Mouse (Mus musculus): ENCODE data around the gene Lyl1. TPM values are rescaled to one million over a fixed set of nuclear protein-coding genes. Genes with fewer than 3 reads are reported as not detected.

Lyl1 gene
- total and polyA plus RNA-seq, 2 experiments from 2014 or later, result 2.0 to 4.6 TPM

DNA sequence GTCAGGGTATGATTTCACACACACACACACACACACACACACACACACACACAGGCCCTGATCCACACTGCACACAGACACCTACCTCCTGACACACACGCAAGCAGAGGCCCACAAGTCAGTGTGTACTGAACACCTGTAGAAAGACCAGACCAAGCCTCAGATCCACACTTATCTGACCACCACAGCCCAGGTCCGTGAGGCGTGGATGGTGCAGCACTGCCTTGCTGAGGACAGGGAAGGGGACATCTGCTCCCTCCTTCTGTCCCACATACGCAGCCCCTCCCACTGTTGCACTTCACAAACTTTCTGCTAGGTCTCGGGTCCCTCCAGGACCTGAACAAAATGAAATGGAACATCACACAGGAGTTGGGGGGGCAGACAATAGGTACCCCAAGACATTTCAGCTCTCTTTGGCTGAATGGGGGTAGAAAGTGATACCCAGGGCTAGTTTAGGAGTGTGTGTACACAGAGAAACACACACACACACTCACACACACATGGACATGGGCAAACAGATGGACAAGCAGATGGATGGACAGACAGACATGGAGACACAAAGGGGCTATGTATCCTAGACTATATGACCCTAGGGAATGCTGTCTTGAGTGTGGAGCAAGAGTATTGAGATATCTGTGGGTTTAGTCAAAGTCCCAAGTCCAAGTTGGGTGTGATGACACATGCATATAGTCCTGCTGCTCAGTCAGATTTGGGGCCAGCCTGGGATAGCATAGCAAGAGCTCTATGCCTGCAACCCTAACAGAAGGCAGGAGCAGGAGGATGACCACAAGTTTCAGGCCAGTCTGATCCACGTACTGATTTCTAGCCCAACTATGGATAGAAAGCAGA, 51.7 kb downstream of the Lyl1 start:
- TF ChIP-seq CTCF (IDR thresholded peaks at IDR 0.05), result no peak
- ATAC-seq (ENCODE audit: low FRiP score), result no peak
- Histone ChIP-seq H3K9ac (replicated peaks; ENCODE audit: low read length, poor library complexity, severe bottlenecking) (no peak overlapping the region), H3K4me1 (ENCODE audit: insufficient read depth, low read length) (no peaks in the 10 kb centered on the region), H3K4me2 (ENCODE audit: low read depth, low read length, poor library complexity, severe bottlenecking) (no peak overlapping the region), H3K9me3 (ENCODE audit: low read length) (no peaks in the 10 kb centered on the region), H3K27me3 (ENCODE audit: insufficient read depth, low read length) (peaks cover 6% of the 10 kb centered on the region; the same call in 1 of the 2 replicates), H3K36me3 (ENCODE audit: insufficient read depth, low read length) (no peaks in the 10 kb centered on the region), H3K4me3 (ENCODE audit: low read depth, low read length) (no peak overlapping the region), H3K27ac (ENCODE audit: low read depth, low read length) (no peak overlapping the region)
- WGBS, result 83% methylated on average over 6 of the region's 6 CpGs
- no peak for DNase-seq (ENCODE audit: low spot score)

Other genes starting within 250 kb of the Lyl1 start
- gene Ier2, start 38.6 kb upstream of the Lyl1 start, total RNA-seq (2014; rRNA removed), result 3.9 and 4.3 TPM in 2 replicates
- gene Ier2, start 38.6 kb upstream of the Lyl1 start, polyA plus RNA-seq (2015; fragmentation: Nextera tagmentation; extraction: Ambion mirVana), result 12.8 and 14.7 TPM in 2 replicates
- 88.5 and 99.5 TPM in 2 replicates for gene Trmt1, start 15.2 kb upstream of the Lyl1 start, total RNA-seq (2014; rRNA removed)
- 74.2 and 75.0 TPM in 2 replicates for gene Trmt1, start 15.2 kb upstream of the Lyl1 start, polyA plus RNA-seq (2015; fragmentation: Nextera tagmentation; extraction: Ambion mirVana)
- gene Nacc1, start 13.6 kb upstream of the Lyl1 start, total RNA-seq (2014; rRNA removed), result 87.2 and 102 TPM in 2 replicates
- 13.7 and 13.8 TPM in 2 replicates for gene Nacc1, start 13.6 kb upstream of the Lyl1 start, polyA plus RNA-seq (2015; fragmentation: Nextera tagmentation; extraction: Ambion mirVana)
- gene G430095P16Rik, start 21.6 kb downstream of the Lyl1 start, total RNA-seq (2014; rRNA removed), result not detected in 2 replicates
- gene G430095P16Rik, start 21.6 kb downstream of the Lyl1 start, polyA plus RNA-seq (2015; fragmentation: Nextera tagmentation; extraction: Ambion mirVana), result 0.39 and 0.71 TPM in 2 replicates
- gene Nfix, start 98.9 kb downstream of the Lyl1 start, total RNA-seq (2014; rRNA removed), result 40.1 and 62.5 TPM in 2 replicates
- 41.7 and 53.7 TPM in 2 replicates for gene Nfix, start 98.9 kb downstream of the Lyl1 start, polyA plus RNA-seq (2015; fragmentation: Nextera tagmentation; extraction: Ambion mirVana)
- 7.6 and 7.7 TPM in 2 replicates for gene Dand5, start 121.4 kb downstream of the Lyl1 start, total RNA-seq (2014; rRNA removed)
- gene Dand5, start 121.4 kb downstream of the Lyl1 start, polyA plus RNA-seq (2015; fragmentation: Nextera tagmentation; extraction: Ambion mirVana), result 12.6 and 14.5 TPM in 2 replicates
- 27.5 and 28.2 TPM in 2 replicates for gene Gadd45gip1, start 130.1 kb downstream of the Lyl1 start, total RNA-seq (2014; rRNA removed)
- gene Gadd45gip1, start 130.1 kb downstream of the Lyl1 start, polyA plus RNA-seq (2015; fragmentation: Nextera tagmentation; extraction: Ambion mirVana), result 42.9 and 45.1 TPM in 2 replicates
- gene Rad23a, start 139.2 kb downstream of the Lyl1 start, total RNA-seq (2014; rRNA removed), result 43.8 and 57.5 TPM in 2 replicates
- 83.5 and 88.3 TPM in 2 replicates for gene Rad23a, start 139.2 kb downstream of the Lyl1 start, polyA plus RNA-seq (2015; fragmentation: Nextera tagmentation; extraction: Ambion mirVana)
- 369 and 436 TPM in 2 replicates for gene Calr, start 145.5 kb downstream of the Lyl1 start, total RNA-seq (2014; rRNA removed)
- 444 and 445 TPM in 2 replicates for gene Calr, start 145.5 kb downstream of the Lyl1 start, polyA plus RNA-seq (2015; fragmentation: Nextera tagmentation; extraction: Ambion mirVana)
- 74.8 and 84.6 TPM in 2 replicates for gene Farsa, start 155.5 kb downstream of the Lyl1 start, total RNA-seq (2014; rRNA removed)
- gene Farsa, start 155.5 kb downstream of the Lyl1 start, polyA plus RNA-seq (2015; fragmentation: Nextera tagmentation; extraction: Ambion mirVana), result 92.7 and 103 TPM in 2 replicates
- 29.5 and 31.7 TPM in 2 replicates for gene Syce2, start 170.7 kb downstream of the Lyl1 start, total RNA-seq (2014; rRNA removed)
- 56.2 and 61.4 TPM in 2 replicates for gene Syce2, start 170.7 kb downstream of the Lyl1 start, polyA plus RNA-seq (2015; fragmentation: Nextera tagmentation; extraction: Ambion mirVana)
- gene Gcdh, start 192.5 kb downstream of the Lyl1 start, total RNA-seq (2014; rRNA removed), result 22.1 and 30.5 TPM in 2 replicates
- 33.2 and 35.3 TPM in 2 replicates for gene Gcdh, start 192.5 kb downstream of the Lyl1 start, polyA plus RNA-seq (2015; fragmentation: Nextera tagmentation; extraction: Ambion mirVana)
- 0.52 TPM in 1 of 2 replicates, not detected in the other for gene Klf1, start 200.5 kb downstream of the Lyl1 start, total RNA-seq (2014; rRNA removed)
- gene Klf1, start 200.5 kb downstream of the Lyl1 start, polyA plus RNA-seq (2015; fragmentation: Nextera tagmentation; extraction: Ambion mirVana), result 0.36 and 0.52 TPM in 2 replicates
- gene Dnase2a, start 207.1 kb downstream of the Lyl1 start, total RNA-seq (2014; rRNA removed), result 4.3 and 5.7 TPM in 2 replicates
- 6.7 and 8.2 TPM in 2 replicates for gene Dnase2a, start 207.1 kb downstream of the Lyl1 start, polyA plus RNA-seq (2015; fragmentation: Nextera tagmentation; extraction: Ambion mirVana)
- 85.9 and 92.0 TPM in 2 replicates for gene Mast1, start 235.9 kb downstream of the Lyl1 start, total RNA-seq (2014; rRNA removed)
- 79.8 and 89.0 TPM in 2 replicates for gene Mast1, start 235.9 kb downstream of the Lyl1 start, polyA plus RNA-seq (2015; fragmentation: Nextera tagmentation; extraction: Ambion mirVana)
- gene Rtbdn, start 245.5 kb downstream of the Lyl1 start, total RNA-seq (2014; rRNA removed), result 4.5 and 6.2 TPM in 2 replicates
- gene Rtbdn, start 245.5 kb downstream of the Lyl1 start, polyA plus RNA-seq (2015; fragmentation: Nextera tagmentation; extraction: Ambion mirVana), result 4.8 and 5.3 TPM in 2 replicates